7 mouse cellular contexts compared by ENCODE assay signal in genomic region chr16:32913937-32914881, GRCm38 (mm10). TPM values are rescaled to one million over a fixed set of nuclear protein-coding genes. Genes with fewer than 3 reads are reported as not detected.
DNase-seq lines count a peak whose midpoint lies in the region; ATAC-seq lines count a peak whose summit lies in the region.

TSS of gene Lrch3 (plus strand) at chr16:32914100.

- H3K9me3 ChIP-seq in embryonic facial prominence, embryonic 10.5 days: no peaks in the 10 kb centered on the region
- H3K9me3 ChIP-seq in limb, embryonic 10.5 days (replicated peaks): no peaks in the 10 kb centered on the region
- H3K9me3 ChIP-seq in midbrain, embryonic 13.5 days: no peaks in the 10 kb centered on the region

- peak within 1 kb of the TSS; percentile 63 for H3K4me2 ChIP-seq in midbrain, embryonic 13.5 days (replicated peaks)

- peaks cover 5% of the 10 kb centered on the region; the same call in 1 of the 2 replicates for H3K36me3 ChIP-seq in embryonic facial prominence, embryonic 10.5 days (replicated peaks)
- peaks cover 5% of the 10 kb centered on the region for H3K36me3 ChIP-seq in limb, embryonic 10.5 days
- H3K36me3 ChIP-seq in midbrain, embryonic 13.5 days: no peaks in the 10 kb centered on the region

- peak within 1 kb of the TSS; percentile 99 for H3K4me3 ChIP-seq in embryonic facial prominence, embryonic 10.5 days
- peak within 1 kb of the TSS; percentile 100 for H3K4me3 ChIP-seq in limb, embryonic 10.5 days
- H3K4me3 ChIP-seq in midbrain, embryonic 13.5 days (replicated peaks): peak within 1 kb of the TSS; percentile 91

- DNase-seq in adrenal gland, postnatal 10 days: peak; percentile 99
- DNase-seq in embryonic facial prominence, embryonic 10.5 days (ENCODE audit: low spot score): peak; percentile 98
- peak; percentile 90 for DNase-seq in kidney, adult 11 months
- peak; percentile 99 for DNase-seq in limb, embryonic 10.5 days (ENCODE audit: low spot score)
- DNase-seq in spleen, adult 12 weeks (ENCODE audit: low spot score): peak; percentile 94

- ATAC-seq in granulocyte monocyte progenitor cell, adult 5-6 weeks (replicated peaks; ENCODE audit: poor library complexity, severe bottlenecking): peak; percentile 90
- peak; percentile 91 for ATAC-seq in midbrain, embryonic 13.5 days

- H3K27me3 ChIP-seq in embryonic facial prominence, embryonic 10.5 days (replicated peaks; ENCODE audit: low read depth, poor library complexity, severe bottlenecking): no peaks in the 10 kb centered on the region
- H3K27me3 ChIP-seq in limb, embryonic 10.5 days (ENCODE audit: low read depth, poor library complexity, severe bottlenecking): no peaks in the 10 kb centered on the region
- H3K27me3 ChIP-seq in midbrain, embryonic 13.5 days: no peaks in the 10 kb centered on the region

- peak within 1 kb of the TSS; percentile 98 for H3K27ac ChIP-seq in embryonic facial prominence, embryonic 10.5 days (replicated peaks)
- H3K27ac ChIP-seq in limb, embryonic 10.5 days: peak within 1 kb of the TSS; percentile 99
- peak within 1 kb of the TSS; percentile 87 for H3K27ac ChIP-seq in midbrain, embryonic 13.5 days

- peak within 1 kb of the TSS; percentile 93 for H3K9ac ChIP-seq in midbrain, embryonic 13.5 days (replicated peaks)

- peaks cover 9% of the 10 kb centered on the region for H3K4me1 ChIP-seq in embryonic facial prominence, embryonic 10.5 days
- peaks cover 10% of the 10 kb centered on the region for H3K4me1 ChIP-seq in limb, embryonic 10.5 days
- peaks cover 16% of the 10 kb centered on the region for H3K4me1 ChIP-seq in midbrain, embryonic 13.5 days (replicated peaks)

- under 1% methylated on average over 85 of the region's 85 CpGs for WGBS in embryonic facial prominence, embryonic 10.5 days
- under 1% methylated on average over 85 of the region's 85 CpGs for WGBS in limb, embryonic 10.5 days
- WGBS in midbrain, embryonic 13.5 days: under 1% methylated on average over 84 of the region's 85 CpGs

RNA-seq across cellular contexts. Expression of gene Lrch3, which starts in this region (rescaled TPM):
- 10 to 100 TPM; 30.4 to 43.1 TPM for total RNA-seq in adrenal gland, postnatal 10 days (2021)
- 31.4 and 32.3 TPM in 2 replicates for polyA plus RNA-seq in embryonic facial prominence, embryonic 10.5 days (2016; fragmentation: Nextera tagmentation; extraction: Ambion mirVana)
- total RNA-seq in granulocyte monocyte progenitor cell, adult 5-6 weeks (2014; fragmentation: Nextera tagmentation): 23.8 and 37.8 TPM in 2 replicates
- total RNA-seq in granulocyte monocyte progenitor cell, adult 5-6 weeks (2017): 12.1 and 16.8 TPM in 2 replicates
- polyA plus RNA-seq in limb, embryonic 10.5 days (2016; fragmentation: Nextera tagmentation; extraction: Ambion mirVana): 29.1 and 35.9 TPM in 2 replicates
- 51.0 and 53.0 TPM in 2 replicates for polyA plus RNA-seq in midbrain, embryonic 13.5 days (2015; fragmentation: Nextera tagmentation; extraction: Ambion mirVana)

Comparison
In these comparisons a context has a peak if more than half of its experiments do, and no peak if none do; other contexts are left out.
1. Peak in every context shown above with its lines: DNase-seq, ATAC-seq, H3K4me3 ChIP-seq and H3K27ac ChIP-seq.